Mouse (Mus musculus) neutrophil, adult 5-6 weeks (primary cell): Measurements from ENCODE around the gene Acmsd. TPM values are rescaled to one million over a fixed set of nuclear protein-coding genes. Genes with fewer than 3 reads are reported as not detected.

ENCODE experiments used
- total RNA-seq: library from RNA; stranded (forward); fragments of 200-1000 nt; gene quantifications from 2 replicates; pipeline ENCODE4 v1.2.3, GENCODE M21; 2017

Acmsd gene
- total RNA-seq, 1 experiment from 2014 or later: 1.2 TPM

Other genes with a start within 250 kb of the Acmsd start
- 17.9 and 30.6 TPM in 2 replicates for gene Tmem163, start 49.9 kb upstream of the Acmsd start, total RNA-seq
- gene Ccnt2, start 44.8 kb downstream of the Acmsd start, total RNA-seq: 106 and 123 TPM in 2 replicates
- gene Map3k19, start 125.6 kb downstream of the Acmsd start, total RNA-seq: 13.1 and 14.1 TPM in 2 replicates
- gene Rab3gap1, start 139.4 kb downstream of the Acmsd start, total RNA-seq: 82.1 and 85.5 TPM in 2 replicates